Mouse (Mus musculus): ENCODE measurements around the gene Muc13. TPM values are rescaled to one million over a fixed set of nuclear protein-coding genes. Genes with fewer than 3 reads are reported as not detected.
A peak's percentile ranks its signal among the peaks of the same experiment; 100 is the strongest.

Muc13 gene
- polyA plus RNA-seq, 1 experiment from 2014 or later, result 10.6 TPM

DNA sequence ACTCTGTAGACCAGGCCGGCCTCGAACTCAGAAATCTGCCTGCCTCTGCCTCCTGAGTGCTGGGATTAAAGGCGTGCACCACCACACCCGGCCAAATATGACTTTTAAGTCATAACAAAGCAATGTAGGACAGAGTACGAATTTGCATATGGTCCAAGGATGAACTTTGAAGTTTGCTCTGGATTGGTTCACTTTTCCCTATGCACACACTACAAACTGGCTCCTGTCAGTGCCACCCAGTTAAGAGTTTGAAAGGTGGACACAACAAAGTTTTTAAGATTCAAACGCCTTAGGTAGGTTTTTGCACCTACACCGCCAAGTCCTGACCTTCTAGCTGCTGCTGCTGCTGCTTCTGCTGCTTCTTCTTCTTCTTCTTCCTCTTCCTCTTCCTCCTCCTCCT lies 34.7 kb downstream of the Muc13 start:
- no peak overlapping the region for H3K27ac ChIP-seq (replicated peaks)
- H3K4me3 ChIP-seq (ENCODE audit: low read depth, low read length), result no peak overlapping the region
- TF ChIP-seq EP300 (optimal IDR thresholded peaks at IDR 0.05) (no peak), CTCF (IDR thresholded peaks at IDR 0.05; ENCODE audit: low read depth) (no peak)
- no peak overlapping the region for H3K9ac ChIP-seq (ENCODE audit: low read length)
- no peak for ATAC-seq (ENCODE audit: low FRiP score, low TSS enrichment)
- H3K4me1 ChIP-seq (replicated peaks; ENCODE audit: control insufficient read depth, insufficient read depth), result peaks cover 4% of the 10 kb centered on the region; the same call in 1 of the 2 replicates
- no peaks in the 10 kb centered on the region for H3K27me3 ChIP-seq (ENCODE audit: control insufficient read depth, insufficient read depth, low read length)
- no peak overlapping the region for H3K4me2 ChIP-seq (replicated peaks; ENCODE audit: low read depth)
- H3K36me3 ChIP-seq (ENCODE audit: control insufficient read depth, insufficient read depth, low read length), result no peaks in the 10 kb centered on the region
- no peak for DNase-seq (ENCODE audit: low spot score)
- H3K9me3 ChIP-seq (ENCODE audit: control insufficient read depth, low read length), result no peaks in the 10 kb centered on the region
- WGBS, result 86% methylated on average over 7 of the region's 7 CpGs

DNA sequence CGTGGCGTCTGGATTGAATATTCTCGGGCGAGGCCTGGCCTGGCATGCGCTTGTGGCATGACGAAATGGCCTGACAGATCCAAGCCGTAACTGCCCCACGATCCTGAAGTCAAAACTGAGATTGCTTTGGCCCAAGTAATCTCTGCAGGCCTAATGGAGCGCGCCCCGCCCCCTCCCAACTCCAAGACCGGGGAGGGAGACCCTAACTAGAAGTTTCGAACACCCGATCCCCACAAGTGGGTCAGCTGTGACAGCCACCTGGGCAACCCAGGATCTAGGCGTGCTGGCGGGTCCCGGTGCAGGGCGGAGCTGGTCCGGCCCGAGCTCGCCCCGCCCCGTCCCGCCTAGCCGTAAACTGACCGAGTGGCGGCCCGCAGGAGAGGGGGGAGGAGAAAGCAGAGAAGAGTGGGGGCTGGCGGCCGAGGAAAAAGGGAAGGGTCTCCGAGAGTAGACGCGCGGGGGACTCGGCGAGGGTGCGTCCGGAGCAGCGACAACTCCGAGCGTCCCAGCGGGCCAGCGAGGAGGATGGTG lies 35.5 kb downstream of the Muc13 start, which contains the start of gene Itgb5:
Gene Itgb5, plus strand, starts transcription at position 365 of the 531 bp plus-strand sequence.
- no peaks in the 10 kb centered on the region for H3K9me3 ChIP-seq (ENCODE audit: control insufficient read depth, low read length)
- ATAC-seq (ENCODE audit: low FRiP score, low TSS enrichment), result peak; percentile 88
- DNase-seq (ENCODE audit: low spot score), result peak; percentile 87
- H3K27ac ChIP-seq (replicated peaks), result peak within 1 kb of the TSS; percentile 89
- WGBS, result 0% methylated on average over 37 of the region's 43 CpGs
- H3K4me3 ChIP-seq (ENCODE audit: low read depth, low read length), result peak within 1 kb of the TSS; percentile 88
- H3K9ac ChIP-seq (ENCODE audit: low read length), result peak within 1 kb of the TSS; percentile 88
- H3K27me3 ChIP-seq (ENCODE audit: control insufficient read depth, insufficient read depth, low read length), result no peaks in the 10 kb centered on the region
- peak within 1 kb of the TSS; percentile 84 for H3K4me2 ChIP-seq (replicated peaks; ENCODE audit: low read depth)
- peaks cover 8% of the 10 kb centered on the region for H3K4me1 ChIP-seq (replicated peaks; ENCODE audit: control insufficient read depth, insufficient read depth)
- H3K36me3 ChIP-seq (ENCODE audit: control insufficient read depth, insufficient read depth, low read length), result no peaks in the 10 kb centered on the region
- TF ChIP-seq EP300 (optimal IDR thresholded peaks at IDR 0.05) (no peak), CTCF (IDR thresholded peaks at IDR 0.05; ENCODE audit: low read depth) (no peak)

DNA sequence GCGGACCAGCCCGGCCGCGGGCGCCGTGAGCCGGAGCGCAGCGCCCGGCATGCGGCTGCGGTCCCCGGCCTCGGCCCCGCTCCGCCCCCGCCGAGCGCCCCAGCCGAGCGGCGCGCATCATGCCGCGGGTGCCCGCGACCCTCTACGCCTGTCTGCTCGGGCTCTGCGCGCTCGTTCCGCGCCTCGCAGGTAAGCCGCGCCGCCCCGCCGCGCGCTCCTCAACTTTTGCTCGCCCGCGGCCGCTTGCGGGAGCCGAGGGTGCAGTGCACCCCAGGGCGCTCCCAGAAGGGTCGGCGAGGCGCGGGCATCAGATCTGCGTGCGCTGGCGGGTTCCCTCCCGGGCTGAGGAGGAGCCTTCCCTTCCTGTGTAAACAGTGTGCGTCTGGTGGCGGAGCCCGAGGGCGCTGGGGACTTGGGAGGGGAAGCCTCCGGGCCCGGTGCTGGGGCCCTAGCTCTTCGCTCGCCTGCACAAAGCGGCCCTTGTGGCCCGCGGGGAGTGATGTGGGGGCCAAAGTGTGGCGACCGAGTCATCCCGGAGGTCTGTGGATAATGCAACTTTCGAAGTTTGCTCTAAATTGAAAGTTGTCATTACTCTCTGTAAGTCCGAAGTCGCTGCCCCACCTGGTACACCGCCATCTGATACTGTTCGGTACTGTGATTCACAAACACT lies 36.1 kb downstream of the Muc13 start:
- H3K27me3 ChIP-seq (ENCODE audit: control insufficient read depth, insufficient read depth, low read length), result no peaks in the 10 kb centered on the region
- peak overlapping the region; percentile 88 for H3K9ac ChIP-seq (ENCODE audit: low read length)
- peak overlapping the region; percentile 84 for H3K4me2 ChIP-seq (replicated peaks; ENCODE audit: low read depth)
- peak overlapping the region; percentile 88 for H3K4me3 ChIP-seq (ENCODE audit: low read depth, low read length)
- H3K36me3 ChIP-seq (ENCODE audit: control insufficient read depth, insufficient read depth, low read length), result no peaks in the 10 kb centered on the region
- H3K27ac ChIP-seq (replicated peaks), result peak overlapping the region; percentile 89
- DNase-seq (ENCODE audit: low spot score) (peak; percentile 76), ATAC-seq (ENCODE audit: low FRiP score, low TSS enrichment) (peak; percentile 77)
- H3K9me3 ChIP-seq (ENCODE audit: control insufficient read depth, low read length), result no peaks in the 10 kb centered on the region
- H3K4me1 ChIP-seq (replicated peaks; ENCODE audit: control insufficient read depth, insufficient read depth), result peaks cover 8% of the 10 kb centered on the region
- TF ChIP-seq CTCF (IDR thresholded peaks at IDR 0.05; ENCODE audit: low read depth) (no peak), EP300 (optimal IDR thresholded peaks at IDR 0.05) (no peak)
- WGBS, result under 1% methylated on average over 63 of the region's 76 CpGs

DNA sequence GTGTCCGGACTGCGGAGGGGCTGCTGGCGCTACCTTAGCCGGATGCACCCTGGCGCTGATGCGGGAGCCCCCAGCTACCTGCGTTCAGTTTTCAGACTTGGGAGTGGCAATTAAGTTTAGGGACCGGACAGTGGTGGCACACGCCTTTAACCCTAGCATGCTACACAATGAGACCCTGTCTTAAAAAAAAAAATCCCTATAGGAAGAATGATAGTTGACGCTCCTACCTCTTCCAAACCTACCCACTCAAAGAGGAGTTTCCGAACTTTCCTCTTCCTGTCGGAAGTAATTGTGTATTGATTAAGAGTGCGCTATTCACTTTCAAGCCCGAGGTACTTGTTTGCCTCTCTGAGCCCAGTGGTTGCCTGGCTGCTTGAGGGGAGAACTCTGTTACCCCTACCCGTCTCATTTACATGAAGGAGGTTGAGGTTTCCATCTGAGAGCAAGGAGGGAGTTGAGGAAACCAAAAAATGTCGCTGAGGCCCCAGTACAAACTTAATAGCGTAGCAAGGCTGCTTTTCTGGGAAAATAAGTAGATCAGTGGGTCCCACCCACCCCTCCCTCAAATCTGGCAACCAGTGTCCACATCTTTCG lies 36.8 kb downstream of the Muc13 start:
- Histone ChIP-seq H3K27ac (replicated peaks) (peak overlapping the region; percentile 89), H3K36me3 (ENCODE audit: control insufficient read depth, insufficient read depth, low read length) (no peaks in the 10 kb centered on the region), H3K27me3 (ENCODE audit: control insufficient read depth, insufficient read depth, low read length) (no peaks in the 10 kb centered on the region), H3K4me2 (replicated peaks; ENCODE audit: low read depth) (peak overlapping the region; percentile 84), H3K4me3 (ENCODE audit: low read depth, low read length) (peak overlapping the region; percentile 88), H3K9me3 (ENCODE audit: control insufficient read depth, low read length) (no peaks in the 10 kb centered on the region), H3K4me1 (replicated peaks; ENCODE audit: control insufficient read depth, insufficient read depth) (peaks cover 8% of the 10 kb centered on the region), H3K9ac (ENCODE audit: low read length) (peak overlapping the region; percentile 88)
- no peak for TF ChIP-seq CTCF (IDR thresholded peaks at IDR 0.05; ENCODE audit: low read depth)
- TF ChIP-seq EP300 (optimal IDR thresholded peaks at IDR 0.05), result no peak
- 9% methylated on average over 18 of the region's 18 CpGs for WGBS
- ATAC-seq (ENCODE audit: low FRiP score, low TSS enrichment) (no peak), DNase-seq (ENCODE audit: low spot score) (no peak)

DNA sequence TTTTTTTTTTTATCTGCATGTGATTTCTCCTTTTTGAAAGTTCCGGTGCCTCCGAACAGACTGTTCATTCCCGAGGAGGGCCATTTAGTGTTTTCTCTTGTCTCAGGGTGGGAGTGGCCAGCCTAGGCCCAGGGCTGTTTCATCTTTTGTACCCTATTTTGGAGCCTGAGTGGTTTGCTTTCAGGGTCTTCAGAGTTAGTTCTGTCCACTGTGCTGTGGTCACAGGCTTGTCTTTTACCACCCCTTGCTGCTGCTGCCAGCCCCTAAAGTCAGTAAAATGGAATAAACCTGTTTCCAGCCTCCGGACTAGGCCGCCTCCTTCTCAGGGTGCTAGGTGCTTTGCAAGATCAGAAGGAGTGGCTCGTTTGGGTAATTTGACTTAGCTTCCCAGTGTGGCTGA lies 38.2 kb downstream of the Muc13 start:
- peak overlapping the region; percentile 62 for H3K4me2 ChIP-seq (replicated peaks; ENCODE audit: low read depth)
- H3K4me3 ChIP-seq (ENCODE audit: low read depth, low read length), result no peak overlapping the region
- H3K4me1 ChIP-seq (replicated peaks; ENCODE audit: control insufficient read depth, insufficient read depth), result peaks cover 8% of the 10 kb centered on the region
- no peaks in the 10 kb centered on the region for H3K36me3 ChIP-seq (ENCODE audit: control insufficient read depth, insufficient read depth, low read length)
- no peaks in the 10 kb centered on the region for H3K9me3 ChIP-seq (ENCODE audit: control insufficient read depth, low read length)
- H3K9ac ChIP-seq (ENCODE audit: low read length), result no peak overlapping the region
- peak overlapping the region; percentile 79; the same call in 1 of the 2 replicates for H3K27ac ChIP-seq (replicated peaks)
- ATAC-seq (ENCODE audit: low FRiP score, low TSS enrichment), result no peak
- 67% methylated on average over 6 of the region's 6 CpGs for WGBS
- H3K27me3 ChIP-seq (ENCODE audit: control insufficient read depth, insufficient read depth, low read length), result no peaks in the 10 kb centered on the region
- DNase-seq (ENCODE audit: low spot score), result no peak
- TF ChIP-seq EP300 (optimal IDR thresholded peaks at IDR 0.05), result no peak
- no peak for TF ChIP-seq CTCF (IDR thresholded peaks at IDR 0.05; ENCODE audit: low read depth)
